Mouse (Mus musculus): ENCODE results near the gene Slc39a11.

- TF ChIP-seq BHLHE40 (IDR thresholded peaks at IDR 0.05; ENCODE audit: low read depth, low read length) (no peak), POLR2A (IDR thresholded peaks at IDR 0.05; ENCODE audit: low read depth, low read length) (no peak), CTCF (conservative IDR thresholded peaks at IDR 0.05 in 1 of 2, IDR thresholded peaks at IDR 0.05 in 1 of 2; ENCODE audit: low read depth in 2 of 2, low read length in 2 of 2) (no peak), USF1 (IDR thresholded peaks at IDR 0.05; ENCODE audit: low read depth, low read length) (no peak), MXI1 (IDR thresholded peaks at IDR 0.05; ENCODE audit: low read depth, low read length) (no peak), POLR2AphosphoS2 (IDR thresholded peaks at IDR 0.05; ENCODE audit: low read depth, low read length) (no peak), CHD2 (IDR thresholded peaks at IDR 0.05; ENCODE audit: low read length) (no peak), MEF2A (IDR thresholded peaks at IDR 0.05; ENCODE audit: borderline replicate concordance, low read depth, low read length) (no peak), CHD1 (IDR thresholded peaks at IDR 0.05; ENCODE audit: low read depth, low read length) (no peak), MAZ (IDR thresholded peaks at IDR 0.05; ENCODE audit: low read depth, low read length) (no peak), NRF1 (IDR thresholded peaks at IDR 0.05; ENCODE audit: low read depth, low read length) (no peak), EP300 (IDR thresholded peaks at IDR 0.05; ENCODE audit: low read length) (no peak), MAFK (IDR thresholded peaks at IDR 0.05; ENCODE audit: insufficient replicate concordance, low read length) (no peak)
Measured at GRCm38 (mm10) chr11:113294518-113294917, 355.4 kb downstream of the Slc39a11 start.

Measured in CH12.LX (cell line).